Mouse (Mus musculus) myocyte (in vitro differentiated cells): ENCODE measurements around the gene Myadm. TPM values are rescaled to one million over a fixed set of nuclear protein-coding genes. Genes with fewer than 3 reads are reported as not detected.
A peak's percentile ranks its signal among the peaks of the same experiment; 100 is the strongest.

ENCODE experiments used
- H3K27me3 ChIP-seq: one replicate; pipeline ENCODE4 v1.6.1; 2011; ENCODE audit not compliant: control insufficient read depth, insufficient read depth, insufficient read length
- H3K36me3 ChIP-seq: one replicate; pipeline ENCODE4 v1.6.1; 2011; ENCODE audit not compliant: control insufficient read depth, insufficient read depth
- H3K4me2 ChIP-seq: one replicate; pipeline ENCODE4 v1.6.1; 2011; ENCODE audit warnings: low read depth, control low read depth
- H3K4me3 ChIP-seq: one replicate; pipeline ENCODE4 v1.5.1; 2011; ENCODE audit warnings: mild to moderate bottlenecking, control low read depth, moderate library complexity
- H3K79me2 ChIP-seq: one replicate; pipeline ENCODE4 v1.6.1; 2011; ENCODE audit not compliant: control insufficient read depth, insufficient read depth
- H3ac ChIP-seq: one replicate; pipeline ENCODE4 v1.6.1; 2011; ENCODE audit not compliant: control insufficient read depth, insufficient read length
- CEBPB ChIP-seq: IDR thresholded peaks from 2 replicates; pipeline ENCODE4 v1.6.1; 2011; ENCODE audit warnings: mild to moderate bottlenecking, moderate library complexity; ENCODE audit not compliant: poor library complexity, insufficient read depth, severe bottlenecking
- E2F4 ChIP-seq: IDR thresholded peaks from one replicate; pipeline ENCODE4 v1.6.1; 2011; ENCODE audit warnings: mild to moderate bottlenecking, control low read depth, moderate library complexity; ENCODE audit not compliant: insufficient read depth
- MAX ChIP-seq: IDR thresholded peaks from one replicate; pipeline ENCODE4 v1.6.1; 2011; ENCODE audit warnings: low read depth, mild to moderate bottlenecking, control low read depth
- MYOD1 ChIP-seq, 3 experiments: IDR thresholded peaks; one replicate each; pipeline ENCODE4 v1.6.1; 2011; ENCODE audit warnings: control low read depth in 2 of 3, low read depth in 2 of 3, mild to moderate bottlenecking in 2 of 3, moderate library complexity in 1 of 3; ENCODE audit not compliant: insufficient read length in 2 of 3, control insufficient read depth in 1 of 3
- MYOG ChIP-seq, 3 experiments: IDR thresholded peaks; one replicate each; pipeline ENCODE4 v1.6.1; 2011; ENCODE audit warnings: control low read depth in 2 of 3, low read depth in 2 of 3, mild to moderate bottlenecking in 2 of 3; ENCODE audit not compliant: insufficient read length in 2 of 3, control insufficient read depth in 1 of 3, insufficient read depth in 1 of 3
- POLR2A ChIP-seq: IDR thresholded peaks from one replicate; pipeline ENCODE4 v1.6.1; 2011; ENCODE audit warnings: low read depth, mild to moderate bottlenecking, control low read depth, moderate library complexity; ENCODE audit not compliant: insufficient read length
- POLR2AphosphoS2 ChIP-seq: IDR thresholded peaks from one replicate; pipeline ENCODE4 v1.6.1; 2011; ENCODE audit warnings: low read depth, control low read depth; ENCODE audit not compliant: insufficient read length
- REST ChIP-seq: IDR thresholded peaks from one replicate; pipeline ENCODE4 v1.6.1; 2011; ENCODE audit warnings: mild to moderate bottlenecking, control low read depth, moderate library complexity; ENCODE audit not compliant: insufficient read depth, insufficient read length
- SRF ChIP-seq: IDR thresholded peaks from one replicate; pipeline ENCODE4 v1.6.1; 2011; ENCODE audit warnings: low read depth; ENCODE audit not compliant: control insufficient read depth, insufficient read length
- TCF12 ChIP-seq: IDR thresholded peaks from one replicate; pipeline ENCODE4 v1.6.1; 2011; ENCODE audit warnings: mild to moderate bottlenecking, control low read depth; ENCODE audit not compliant: poor library complexity, insufficient read depth, severe bottlenecking
- TCF3 ChIP-seq: IDR thresholded peaks from one replicate; pipeline ENCODE4 v1.6.1; 2011; ENCODE audit warnings: low read depth, control low read depth; ENCODE audit not compliant: insufficient read length
- USF1 ChIP-seq: IDR thresholded peaks from one replicate; pipeline ENCODE4 v1.6.1; 2011; ENCODE audit warnings: low read depth, mild to moderate bottlenecking, control low read depth, moderate library complexity
- polyA plus RNA-seq: library from polyadenylated mRNA; unstranded; fragments of >200 nt; fragmentation: generic; extraction: Trizol; gene quantifications from one replicate; pipeline ENCODE4 v1.2.1, GENCODE M21; 2012; ENCODE audit warnings: missing spikeins

Gene Myadm
- polyA plus RNA-seq, 1 experiment, result 209 TPM

- no peaks in the 10 kb centered on the region for H3K27me3 ChIP-seq
These were observed 42.3 kb downstream of the Myadm start for GRCm38 (mm10) chr7:3331171-3331570.

GRCm38 (mm10) chr7:3331581-3332223 is 42.8 kb downstream of the Myadm start:
- Histone ChIP-seq H3K36me3 (no peaks in the 10 kb centered on the region), H3K79me2 (no peaks in the 10 kb centered on the region), H3K4me2 (peak overlapping the region; percentile 71), H3K27me3 (no peaks in the 10 kb centered on the region), H3ac (no peak overlapping the region), H3K4me3 (peak overlapping the region; percentile 8)
- TF ChIP-seq MYOD1 (IDR thresholded peaks at IDR 0.05; ENCODE audit: control insufficient read depth in 1 of 3, insufficient read length in 2 of 3, low read depth in 2 of 3) (no peak), E2F4 (no peak), MYOG (IDR thresholded peaks at IDR 0.05; ENCODE audit: control insufficient read depth in 1 of 3, insufficient read depth in 1 of 3, insufficient read length in 2 of 3, low read depth in 2 of 3) (peak in 1 of 3 experiments; percentile 15), TCF12 (no peak), CEBPB (no peak)

More at GRCm38 (mm10) chr7:3331171-3331570, 42.3 kb downstream of the Myadm start:
- H3K36me3 ChIP-seq, result no peaks in the 10 kb centered on the region
- H3K4me3 ChIP-seq, result no peak overlapping the region
- TF ChIP-seq REST, result no peak
- no peak for TF ChIP-seq SRF
- no peak for TF ChIP-seq MAX
- TF ChIP-seq MYOG (IDR thresholded peaks at IDR 0.05; ENCODE audit: control insufficient read depth in 1 of 3, insufficient read depth in 1 of 3, insufficient read length in 2 of 3, low read depth in 2 of 3), result no peak
- no peak for TF ChIP-seq CEBPB
- no peak for TF ChIP-seq TCF3
- no peak for TF ChIP-seq USF1
- no peak for TF ChIP-seq POLR2A
- TF ChIP-seq TCF12, result no peak
- TF ChIP-seq E2F4, result no peak
- H3K4me2 ChIP-seq, result peak overlapping the region; percentile 71
- H3ac ChIP-seq, result no peak overlapping the region
- H3K79me2 ChIP-seq, result no peaks in the 10 kb centered on the region

GRCm38 (mm10) chr7:3332224-3332615 is 43.3 kb downstream of the Myadm start:
- H3K27me3 ChIP-seq, result no peaks in the 10 kb centered on the region
- H3K4me2 ChIP-seq, result peak overlapping the region; percentile 71
- H3K4me3 ChIP-seq, result peak overlapping the region; percentile 8

GRCm38 (mm10) chr7:3332619-3333521 is 44.0 kb downstream of the Myadm start, which contains the start of gene Cacng7:
Cacng7 (plus strand) TSS chr7:3332955.
- no peaks in the 10 kb centered on the region for H3K27me3 ChIP-seq
- TF ChIP-seq E2F4, result no peak
- TF ChIP-seq POLR2A, result no peak
- TF ChIP-seq MYOD1 (IDR thresholded peaks at IDR 0.05; ENCODE audit: control insufficient read depth in 1 of 3, insufficient read length in 2 of 3, low read depth in 2 of 3), result no peak
- no peak for TF ChIP-seq MAX
- TF ChIP-seq SRF, result no peak
- TF ChIP-seq CEBPB, result no peak
- no peak for TF ChIP-seq REST
- TF ChIP-seq POLR2AphosphoS2, result no peak
- no peak for TF ChIP-seq MYOG (IDR thresholded peaks at IDR 0.05; ENCODE audit: control insufficient read depth in 1 of 3, insufficient read depth in 1 of 3, insufficient read length in 2 of 3, low read depth in 2 of 3)
- TF ChIP-seq TCF12, result no peak
- TF ChIP-seq USF1, result no peak
- TF ChIP-seq TCF3, result no peak
- no peak within 1 kb of the TSS for H3ac ChIP-seq
- H3K36me3 ChIP-seq, result no peaks in the 10 kb centered on the region
- peak within 1 kb of the TSS; percentile 71 for H3K4me2 ChIP-seq
- H3K4me3 ChIP-seq, result peak within 1 kb of the TSS; percentile 8
- H3K79me2 ChIP-seq, result no peaks in the 10 kb centered on the region

More at GRCm38 (mm10) chr7:3332224-3332615, 43.3 kb downstream of the Myadm start:
- TF ChIP-seq REST (no peak), MYOG (IDR thresholded peaks at IDR 0.05; ENCODE audit: control insufficient read depth in 1 of 3, insufficient read depth in 1 of 3, insufficient read length in 2 of 3, low read depth in 2 of 3) (no peak), MAX (no peak), SRF (no peak), E2F4 (no peak), USF1 (no peak)
- Histone ChIP-seq H3K79me2 (no peaks in the 10 kb centered on the region), H3K36me3 (no peaks in the 10 kb centered on the region), H3ac (no peak overlapping the region)

- Histone ChIP-seq H3K4me3 (no peak overlapping the region), H3K79me2 (no peaks in the 10 kb centered on the region), H3K27me3 (no peaks in the 10 kb centered on the region), H3K36me3 (no peaks in the 10 kb centered on the region), H3ac (no peak overlapping the region), H3K4me2 (no peak overlapping the region)
- no peak for TF ChIP-seq CEBPB
- TF ChIP-seq MYOG (IDR thresholded peaks at IDR 0.05; ENCODE audit: control insufficient read depth in 1 of 3, insufficient read depth in 1 of 3, insufficient read length in 2 of 3, low read depth in 2 of 3), result no peak
- no peak for TF ChIP-seq E2F4
- TF ChIP-seq REST, result no peak
- no peak for TF ChIP-seq SRF
- TF ChIP-seq POLR2AphosphoS2, result no peak
- TF ChIP-seq MYOD1 (IDR thresholded peaks at IDR 0.05; ENCODE audit: control insufficient read depth in 1 of 3, insufficient read length in 2 of 3, low read depth in 2 of 3), result no peak
- no peak for TF ChIP-seq TCF12
- no peak for TF ChIP-seq MAX
- no peak for TF ChIP-seq POLR2A
- TF ChIP-seq TCF3, result no peak
- no peak for TF ChIP-seq USF1
These were observed 44.7 kb downstream of the Myadm start for GRCm38 (mm10) chr7:3333542-3333941.
